Mouse (Mus musculus) E14TG2a.4 (cell line): ENCODE measurements around the gene N4bp3.
"Not testable (repeated sequence)": the region's sequence is repeated elsewhere in the genome, so short reads cannot be mapped to it uniquely, and the experiment has no call there.

Experiments
- CTCF ChIP-seq: conservative IDR thresholded peaks from 2 replicates; pipeline ENCODE4 v1.5.1; 2014; ENCODE audit warnings: low read length
- POU5F1 ChIP-seq: IDR thresholded peaks from 2 replicates; pipeline ENCODE4 v1.6.1; 2014; ENCODE audit warnings: low read length, borderline replicate concordance

DNA sequence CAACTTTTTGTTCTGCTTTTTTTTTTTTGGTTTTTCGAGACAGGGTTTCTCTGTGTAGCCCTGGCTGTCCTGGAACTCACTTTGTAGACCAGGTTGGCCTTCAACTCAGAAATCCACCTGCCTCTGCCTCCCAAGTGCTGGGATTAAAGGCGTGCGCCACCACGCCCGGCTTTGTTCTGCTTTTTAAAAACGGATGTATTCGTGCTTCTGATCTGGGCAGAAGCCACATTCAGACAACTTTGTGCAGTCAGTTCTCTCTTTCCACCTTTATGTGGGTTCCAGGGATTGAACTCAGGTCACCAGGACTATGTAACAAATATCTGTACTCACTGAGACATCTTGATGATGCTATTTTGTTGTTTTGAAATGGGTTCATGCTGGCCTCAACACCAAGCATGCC, 17.4 kb downstream of the N4bp3 start:
- TF ChIP-seq CTCF, POU5F1: not testable (repeated sequence)
